Mouse (Mus musculus): Measurements from ENCODE around the gene Mok.

GRCm38 (mm10) chr12:110860293-110860692 lies 19.6 kb upstream of the Mok start:
- TF ChIP-seq POLR2A (IDR thresholded peaks at IDR 0.05; ENCODE audit: extremely low read depth, insufficient read depth, low read length) (no peak), CTCF (IDR thresholded peaks at IDR 0.05; ENCODE audit: extremely low read depth, insufficient read depth, low read length) (no peak)

Data from cortical plate, adult 2 months (tissue).